ENCODE assay signal across 11 mouse cellular contexts in the genomic region with DNA sequence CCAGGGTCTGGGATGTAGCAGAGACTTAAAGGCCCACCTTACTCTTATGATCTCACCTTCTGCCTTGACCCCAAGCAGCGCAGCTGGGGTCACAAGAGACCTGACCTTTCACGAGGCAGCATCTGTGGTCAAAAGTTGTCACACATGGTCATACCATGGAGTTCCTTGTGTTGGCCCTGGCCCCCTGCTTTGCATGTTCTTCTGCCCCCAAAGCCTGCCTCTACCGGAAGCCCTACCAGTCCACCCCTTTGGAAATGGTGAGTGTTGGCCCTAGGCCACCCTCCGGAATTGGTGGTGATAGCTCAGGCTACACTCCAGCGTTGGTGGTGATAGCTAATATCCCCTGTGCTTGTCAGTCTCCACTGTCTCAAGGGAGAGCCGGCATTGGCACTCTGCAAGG. TPM values are rescaled to one million over a fixed set of nuclear protein-coding genes. Genes with fewer than 3 reads are reported as not detected.
"Had no signal": no experiment of that assay in that cellular context is flagged by ENCODE, and none has a peak within 500 bp of the region (broad histone marks: within the 10 kb centered on the region; RNA-seq: fewer than 3 reads in every experiment).

No protein-coding gene starts in this region.

- H3K9ac ChIP-seq: limb, embryonic 13.5 days; liver, embryonic 14.5 days; midbrain, embryonic 13.5 days had no signal

- ATAC-seq: midbrain, embryonic 13.5 days had no signal

- H3K4me3 ChIP-seq: limb, embryonic 13.5 days; midbrain, embryonic 13.5 days had no signal

- H3K4me2 ChIP-seq: limb, embryonic 13.5 days; midbrain, embryonic 13.5 days had no signal

- H3K27ac ChIP-seq: kidney, postnatal 0 days; limb, embryonic 13.5 days; liver, embryonic 14.5 days; midbrain, embryonic 13.5 days had no signal

- DNase-seq: kidney, adult 8-10 months; kidney, postnatal 36 days; lung, adult 18-20 months; right cerebral cortex, adult 18-20 months; right cerebral cortex, postnatal 25 days; thymus, postnatal 36 days had no signal

- H3K36me3 ChIP-seq: limb, embryonic 13.5 days; midbrain, embryonic 13.5 days had no signal

- H3K9me3 ChIP-seq: limb, embryonic 13.5 days; midbrain, embryonic 13.5 days had no signal

RNA-seq across cellular contexts. Expression of a gene that starts 34.3 kb away (rescaled TPM):
- total RNA-seq: liver, adult 2 months had no signal
